Mouse (Mus musculus) forebrain, embryonic 16.5 days (tissue): ENCODE data around the gene Ift122. TPM values are rescaled to one million over a fixed set of nuclear protein-coding genes. Genes with fewer than 3 reads are reported as not detected.

ENCODE experiments used
- ATAC-seq: fragments of 200-750 bp; cut with Nextera tagmentation; 2 replicates; pipeline ENCODE4 v1.8.0; 2017; ENCODE audit warnings: mild to moderate bottlenecking, moderate library complexity
- H3K27ac ChIP-seq: fragments of 300-500 bp; sonication (generic); 2 replicates; pipeline ENCODE4 v1.5.1; 2014; ENCODE audit warnings: low read length, control low read depth
- H3K27me3 ChIP-seq: fragments of 300-500 bp; sonication (generic); replicated peaks from 2 replicates; pipeline ENCODE4 v1.6.1; 2014; ENCODE audit warnings: low read length; ENCODE audit not compliant: control insufficient read depth, insufficient read depth
- H3K36me3 ChIP-seq: fragments of 300-500 bp; sonication (generic); 2 replicates; pipeline ENCODE4 v1.6.1; 2014; ENCODE audit not compliant: control insufficient read depth, insufficient read depth
- H3K4me1 ChIP-seq: fragments of 300-500 bp; sonication (generic); replicated peaks from 2 replicates; pipeline ENCODE4 v1.6.1; 2014; ENCODE audit warnings: low read length; ENCODE audit not compliant: control insufficient read depth, insufficient read depth
- H3K4me2 ChIP-seq: fragments of 300-500 bp; sonication (generic); 2 replicates; pipeline ENCODE4 v1.6.1; 2014; ENCODE audit warnings: mild to moderate bottlenecking, low read length, control low read depth
- H3K4me3 ChIP-seq: fragments of 300-500 bp; sonication (generic); replicated peaks from 2 replicates; pipeline ENCODE4 v1.5.1; 2014; ENCODE audit warnings: mild to moderate bottlenecking, low read length, control low read depth
- H3K9ac ChIP-seq: fragments of 300-500 bp; sonication (generic); replicated peaks from 2 replicates; pipeline ENCODE4 v1.6.1; 2014; ENCODE audit warnings: low read depth, low read length, control low read depth
- H3K9me3 ChIP-seq: fragments of 300-500 bp; sonication (generic); 2 replicates; pipeline ENCODE4 v1.6.1; 2016; ENCODE audit warnings: low read length; ENCODE audit not compliant: control insufficient read depth
- WGBS: fragments of 180-500 bp; shearing (Covaris S2); extraction: QIAGEN DNeasy Blood & Tissue Kit; methylation state at CpG from one replicate; pipeline ENCODE4 v1.1.7; 2014; 5-methylcytosine and 5-hydroxymethylcytosine counted together
- polyA plus RNA-seq: library from polyadenylated mRNA; unstranded; fragments of >200 nt; fragmentation: Nextera tagmentation; extraction: Ambion mirVana; gene quantifications from 2 replicates; pipeline ENCODE4 v1.2.1, GENCODE M21; 2015

Ift122 gene
- polyA plus RNA-seq = 30.8 and 32.7 TPM in 2 replicates

GRCm38 (mm10) chr6:115853091-115853813 is at the start of gene Ift122, which contains the start of gene Mbd4:
TSS of gene Ift122 (plus strand) at chr6:115853470.
TSS of gene Mbd4 (minus strand) at chr6:115853371.
- under 1% methylated on average over 50 of the region's 51 CpGs for WGBS
- peaks cover 19% of the 10 kb centered on the region for H3K4me1 ChIP-seq
- peak within 1 kb of the TSS; percentile 72 for H3K4me2 ChIP-seq
- H3K27me3 ChIP-seq = no peaks in the 10 kb centered on the region
- no peaks in the 10 kb centered on the region for H3K9me3 ChIP-seq
- H3K36me3 ChIP-seq = no peaks in the 10 kb centered on the region
- peak; percentile 99 for ATAC-seq
- peak within 1 kb of the TSS; percentile 63 for H3K4me3 ChIP-seq
- H3K9ac ChIP-seq = peak within 1 kb of the TSS; percentile 56
- peak within 1 kb of the TSS; percentile 84 for H3K27ac ChIP-seq

- Histone ChIP-seq H3K9me3 (no peaks in the 10 kb centered on the region), H3K36me3 (peaks cover 38% of the 10 kb centered on the region), H3K27ac (no peak overlapping the region), H3K4me1 (peaks cover 20% of the 10 kb centered on the region), H3K9ac (no peak overlapping the region), H3K4me2 (no peak overlapping the region), H3K27me3 (no peaks in the 10 kb centered on the region), H3K4me3 (no peak overlapping the region)
- peak; percentile 19; the same call in 1 of the 2 replicates for ATAC-seq
- WGBS = 43% methylated on average over 16 of the region's 16 CpGs
Observed at GRCm38 (mm10) chr6:115803541-115804382, 49.5 kb upstream of the Ift122 start.

DNA sequence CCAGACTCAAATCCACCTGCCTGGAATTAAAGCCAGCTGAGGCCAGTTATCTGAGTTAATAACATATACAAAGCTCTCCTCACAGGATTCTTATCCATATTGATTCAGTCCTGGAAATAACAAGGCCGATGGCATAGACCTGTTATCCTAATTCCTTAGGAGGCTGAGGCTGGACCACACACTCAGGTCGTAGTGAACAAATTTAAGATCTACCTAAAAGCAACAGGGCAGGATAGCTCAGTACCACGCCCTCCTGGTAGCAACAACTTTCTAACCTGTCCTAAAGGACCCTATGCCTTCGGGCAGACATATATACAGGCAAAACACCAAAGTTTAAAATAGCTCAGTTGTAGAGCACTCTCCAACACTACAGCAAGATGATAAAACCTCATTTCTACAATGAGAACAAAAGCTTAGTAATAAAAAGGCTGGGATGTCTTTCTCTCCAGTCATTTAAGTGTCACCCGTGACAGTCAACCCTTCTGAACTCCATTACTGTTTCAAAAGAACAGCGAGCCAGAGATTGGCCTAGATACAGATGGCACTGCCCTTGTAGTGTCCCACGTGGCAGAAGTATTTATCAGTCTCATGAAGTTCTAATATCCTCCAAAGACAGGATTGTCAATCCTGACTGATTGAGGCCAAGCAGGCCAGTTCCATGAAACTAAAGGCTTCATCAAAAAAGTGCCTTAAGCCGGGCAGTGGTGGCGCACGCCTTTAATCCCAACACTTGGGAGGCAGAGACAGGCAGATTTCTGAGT is 48.7 kb upstream of the Ift122 start:
- peaks cover 32% of the 10 kb centered on the region for H3K36me3 ChIP-seq
- ATAC-seq = no peak

GRCm38 (mm10) chr6:115807464-115808195 is 45.6 kb upstream of the Ift122 start:
- WGBS = 4% methylated on average over 15 of the region's 15 CpGs
- peak overlapping the region; percentile 97 for H3K27ac ChIP-seq
- no peaks in the 10 kb centered on the region for H3K27me3 ChIP-seq
- H3K4me3 ChIP-seq = peak overlapping the region; percentile 92
- peak overlapping the region; percentile 77 for H3K9ac ChIP-seq
- no peaks in the 10 kb centered on the region for H3K9me3 ChIP-seq
- H3K4me2 ChIP-seq = peak overlapping the region; percentile 84
- peaks cover 22% of the 10 kb centered on the region for H3K4me1 ChIP-seq
- ATAC-seq = no peak
- peaks cover 15% of the 10 kb centered on the region for H3K36me3 ChIP-seq

More for the DNA sequence above, 48.7 kb upstream of the Ift122 start:
- H3K4me1 ChIP-seq = peaks cover 22% of the 10 kb centered on the region
- H3K9ac ChIP-seq = no peak overlapping the region
- no peaks in the 10 kb centered on the region for H3K9me3 ChIP-seq
- WGBS = 62% methylated on average over 10 of the region's 10 CpGs
- H3K4me3 ChIP-seq = no peak overlapping the region
- no peaks in the 10 kb centered on the region for H3K27me3 ChIP-seq
- no peak overlapping the region for H3K27ac ChIP-seq
- H3K4me2 ChIP-seq = no peak overlapping the region

DNA sequence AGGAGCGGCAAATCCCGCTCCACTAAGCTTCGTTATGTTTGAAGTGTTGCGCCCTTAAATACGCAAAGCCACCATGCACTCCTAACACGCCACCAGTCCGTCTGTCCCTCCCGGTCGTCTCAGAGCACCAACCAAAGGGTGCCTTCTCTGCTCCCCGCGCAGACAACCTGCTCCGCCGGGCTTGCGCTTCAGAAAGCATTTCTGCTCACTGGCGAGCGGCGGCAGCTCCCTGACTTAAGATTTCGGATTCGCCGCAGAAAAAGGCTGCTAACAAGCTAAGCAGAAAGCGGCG is 45.1 kb upstream of the Ift122 start:
- ATAC-seq = peak; percentile 24; the same call in 1 of the 2 replicates

GRCm38 (mm10) chr6:115808488-115809231 is 44.6 kb upstream of the Ift122 start, which contains the start of gene Rpl32:
TSS of gene Rpl32 (minus strand) at chr6:115808747.
- Histone ChIP-seq H3K27ac (peak within 1 kb of the TSS; percentile 97), H3K9ac (peak within 1 kb of the TSS; percentile 77), H3K27me3 (no peaks in the 10 kb centered on the region), H3K4me1 (peaks cover 22% of the 10 kb centered on the region), H3K36me3 (peaks cover 15% of the 10 kb centered on the region), H3K9me3 (no peaks in the 10 kb centered on the region), H3K4me2 (peak within 1 kb of the TSS; percentile 84), H3K4me3 (peak within 1 kb of the TSS; percentile 92)
- ATAC-seq = peak; percentile 93
- under 1% methylated on average over 47 of the region's 47 CpGs for WGBS

More for the DNA sequence above, 45.1 kb upstream of the Ift122 start:
- peak overlapping the region; percentile 97 for H3K27ac ChIP-seq
- peak overlapping the region; percentile 92 for H3K4me3 ChIP-seq
- H3K36me3 ChIP-seq = peaks cover 15% of the 10 kb centered on the region
- peaks cover 22% of the 10 kb centered on the region for H3K4me1 ChIP-seq
- no peaks in the 10 kb centered on the region for H3K27me3 ChIP-seq
- WGBS = under 1% methylated on average over 22 of the region's 22 CpGs
- H3K4me2 ChIP-seq = peak overlapping the region; percentile 84
- peak overlapping the region; percentile 77 for H3K9ac ChIP-seq
- H3K9me3 ChIP-seq = no peaks in the 10 kb centered on the region

GRCm38 (mm10) chr6:115811606-115812005 is 41.7 kb upstream of the Ift122 start:
- H3K36me3 ChIP-seq = no peaks in the 10 kb centered on the region
- H3K4me3 ChIP-seq = no peak overlapping the region
- no peaks in the 10 kb centered on the region for H3K27me3 ChIP-seq
- WGBS = 70% methylated on average over 8 of the region's 8 CpGs
- H3K4me1 ChIP-seq = peaks cover 13% of the 10 kb centered on the region
- ATAC-seq = no peak
- H3K9me3 ChIP-seq = no peaks in the 10 kb centered on the region
- no peak overlapping the region for H3K4me2 ChIP-seq
- H3K9ac ChIP-seq = no peak overlapping the region
- H3K27ac ChIP-seq = no peak overlapping the region

DNA sequence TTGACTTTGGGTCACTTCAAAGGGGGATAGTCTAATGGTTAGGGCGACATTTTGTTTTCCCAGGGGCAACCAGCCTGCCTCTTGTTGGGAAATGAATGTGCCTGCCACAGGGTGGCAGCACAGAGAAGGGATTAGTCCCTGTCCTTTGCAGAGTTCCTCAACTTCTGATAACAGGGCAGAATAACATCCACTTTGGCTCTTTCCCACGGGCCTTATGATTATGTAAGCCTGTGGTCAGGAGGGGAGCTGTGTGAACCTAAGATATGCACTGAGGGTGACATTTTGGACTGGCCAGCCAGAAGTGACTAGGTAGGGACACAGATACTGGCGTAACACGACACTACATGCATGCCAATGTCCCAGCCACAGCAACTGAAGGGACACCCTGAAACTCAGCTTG is 39.2 kb upstream of the Ift122 start:
- Histone ChIP-seq H3K36me3 (no peaks in the 10 kb centered on the region), H3K9ac (no peak overlapping the region), H3K9me3 (no peaks in the 10 kb centered on the region), H3K4me1 (0 out of 2 replicates have a peak, but pooled peaks cover under 1% of the 10 kb centered on the region), H3K27me3 (no peaks in the 10 kb centered on the region), H3K4me2 (no peak overlapping the region), H3K27ac (no peak overlapping the region), H3K4me3 (no peak overlapping the region)
- WGBS = 31% methylated on average over 4 of the region's 4 CpGs
- no peak for ATAC-seq
